Mouse (Mus musculus): ENCODE measurements around the gene Gm13306. TPM values are rescaled to one million over a fixed set of nuclear protein-coding genes. Genes with fewer than 3 reads are reported as not detected.
"Not testable (repeated sequence)": the region's sequence is repeated elsewhere in the genome, so short reads cannot be mapped to it uniquely, and the experiment has no call there.

Gene Gm13306
- 10 to 100 TPM in 1 of 2 experiments, not detected in 1; 11.4 TPM for total RNA-seq (2021)
- long read RNA-seq, experiment 1 = 0 reads
- long read RNA-seq, experiment 2, partial matches to known transcripts = 0 of 1 reads
- long read RNA-seq, experiment 2, other reads (novel, unspliced or antisense) = 0 of 1 reads

DNA sequence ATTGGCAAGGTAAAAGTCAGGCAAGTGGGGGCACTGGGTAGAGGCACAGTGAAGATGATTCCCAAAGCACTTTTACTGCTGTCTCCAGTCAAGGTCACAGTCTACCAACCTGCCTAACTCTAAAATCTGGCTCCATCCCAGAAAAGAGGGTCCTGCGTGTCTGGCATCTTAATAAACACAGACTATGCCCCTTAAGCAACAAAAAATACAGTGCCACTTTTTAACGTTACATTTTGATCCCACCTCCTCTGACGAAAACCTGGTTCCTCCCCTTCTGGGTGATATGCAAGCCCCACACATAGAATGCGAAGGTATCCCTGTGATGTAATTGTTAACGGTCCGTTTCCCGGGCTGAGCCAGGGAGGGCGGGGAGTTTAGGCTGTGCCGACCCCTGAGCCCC, at the start of gene Gm13306:
TSS of gene Gm13306 (plus strand) at position 301 of the 400 bp plus-strand sequence.
- DNase-seq (ENCODE audit: low spot score in 2 of 2) = not testable (repeated sequence)

DNA sequence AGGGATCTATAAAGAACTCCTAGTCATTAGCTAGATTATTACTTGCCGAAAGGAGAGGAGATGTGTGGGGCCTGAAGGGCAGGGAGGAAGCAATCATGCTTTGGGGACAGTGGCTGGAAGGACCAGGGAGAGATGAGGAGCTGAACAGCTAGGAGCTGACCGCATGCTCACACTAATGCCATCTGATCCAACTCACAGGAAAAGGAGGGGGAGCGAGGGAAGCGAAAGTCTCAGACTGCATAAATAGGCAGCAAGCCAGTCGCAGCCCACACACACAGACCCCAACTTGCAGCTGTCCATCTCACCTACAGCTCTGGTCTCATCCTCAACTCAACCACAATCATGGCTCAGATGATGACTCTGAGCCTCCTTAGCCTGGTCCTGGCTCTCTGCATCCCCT, 38.7 kb upstream of the Gm13306 start, which contains the start of gene Gm13304:
TSS of gene Gm13304 (plus strand) at position 301 of the 400 bp plus-strand sequence.
- DNase-seq (ENCODE audit: low spot score in 2 of 2) = not testable (repeated sequence)

DNA sequence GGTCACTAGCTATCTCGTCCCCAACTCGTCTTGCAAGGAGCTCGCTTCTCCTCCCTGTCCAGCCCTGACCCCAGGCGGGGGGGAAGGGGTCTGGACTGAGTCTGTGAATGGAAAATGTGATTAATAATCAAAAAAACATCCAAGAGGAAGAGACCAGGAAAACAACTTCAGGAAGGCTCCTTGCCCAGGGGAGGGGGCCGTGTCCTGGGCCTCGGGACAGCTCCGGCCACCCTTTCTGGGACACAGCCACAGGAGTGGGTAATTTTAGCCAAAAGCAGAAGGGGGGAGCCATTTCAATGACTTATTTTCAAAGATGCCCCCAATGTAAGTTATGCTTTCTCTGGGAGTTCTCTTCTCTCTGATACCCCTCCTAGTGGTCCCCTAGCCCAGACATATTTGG, 15.3 kb downstream of the Gm13306 start, which contains the start of gene Gm13305:
TSS of gene Gm13305 (minus strand) at position 101 of the 400 bp plus-strand sequence.
- not testable (repeated sequence) for DNase-seq (ENCODE audit: low spot score in 2 of 2)

DNA sequence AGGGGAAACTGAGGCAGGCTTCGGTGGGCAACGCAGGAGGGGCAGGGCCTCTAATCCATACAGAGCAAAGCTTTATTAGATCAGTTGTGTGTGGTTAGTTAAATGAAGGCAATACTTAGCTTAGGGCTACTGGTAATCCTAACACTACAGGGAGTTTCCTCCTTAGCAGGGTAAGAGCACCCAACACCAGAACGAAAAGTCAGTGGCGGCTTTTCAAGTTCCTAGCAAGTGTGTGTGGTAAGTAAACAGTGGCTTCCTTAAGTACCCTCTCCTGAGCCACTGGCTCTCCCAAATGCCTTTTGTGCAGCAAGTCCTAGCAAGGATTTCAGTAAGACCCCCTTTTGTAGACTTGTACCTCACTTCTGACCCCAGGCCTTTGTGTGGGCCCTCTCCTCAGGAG, 25.0 kb downstream of the Gm13306 start:
- DNase-seq (ENCODE audit: low spot score in 2 of 2) = not testable (repeated sequence)

DNA sequence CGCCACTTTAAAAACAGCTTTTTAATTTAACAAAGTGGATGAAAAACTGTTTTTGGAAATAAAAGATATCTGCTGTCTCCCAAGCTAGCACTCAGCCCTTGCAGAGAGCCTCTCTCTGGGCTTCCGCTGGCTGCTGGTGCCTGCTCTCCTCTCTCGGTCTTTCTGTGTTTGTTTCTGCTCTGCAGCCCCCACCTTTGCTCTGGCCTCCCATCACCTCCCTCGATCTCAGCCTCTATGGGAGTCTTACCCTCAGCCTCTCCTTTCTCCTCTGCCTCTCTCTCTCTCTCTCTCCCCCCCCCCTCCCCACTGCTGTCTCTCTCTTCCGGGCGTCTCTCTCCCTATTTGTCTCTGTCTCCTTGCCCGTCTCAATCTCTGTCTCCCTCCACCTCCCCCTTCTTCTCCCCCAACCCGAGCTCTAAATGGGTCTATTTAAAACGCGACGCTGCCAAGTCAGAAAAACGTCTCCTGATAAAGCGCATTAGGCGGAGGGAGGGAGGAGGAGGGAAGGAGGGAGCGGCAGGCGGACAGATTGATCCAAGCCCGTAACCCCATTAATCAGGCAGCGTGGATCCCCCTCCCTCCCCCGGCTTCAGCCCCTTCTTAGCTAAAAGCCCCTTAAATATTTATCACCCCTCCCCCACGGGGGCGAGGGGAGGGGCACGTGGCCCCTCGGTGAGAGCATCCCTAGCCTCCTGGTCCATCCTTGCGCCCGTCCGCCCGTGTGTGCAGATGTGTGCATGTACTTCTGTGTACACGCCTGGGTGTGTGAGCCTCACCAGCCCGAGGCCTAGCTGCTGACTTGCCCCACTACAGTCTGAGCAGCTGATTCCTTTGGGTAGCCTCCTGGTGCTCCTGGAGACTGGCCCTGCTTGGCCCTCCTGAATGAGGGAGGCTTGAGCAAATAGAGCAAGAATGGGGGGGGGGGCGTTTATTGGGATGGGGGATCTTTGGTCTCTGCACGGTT, 30.3 kb downstream of the Gm13306 start:
- not testable (repeated sequence) for DNase-seq (ENCODE audit: low spot score in 2 of 2)

DNA sequence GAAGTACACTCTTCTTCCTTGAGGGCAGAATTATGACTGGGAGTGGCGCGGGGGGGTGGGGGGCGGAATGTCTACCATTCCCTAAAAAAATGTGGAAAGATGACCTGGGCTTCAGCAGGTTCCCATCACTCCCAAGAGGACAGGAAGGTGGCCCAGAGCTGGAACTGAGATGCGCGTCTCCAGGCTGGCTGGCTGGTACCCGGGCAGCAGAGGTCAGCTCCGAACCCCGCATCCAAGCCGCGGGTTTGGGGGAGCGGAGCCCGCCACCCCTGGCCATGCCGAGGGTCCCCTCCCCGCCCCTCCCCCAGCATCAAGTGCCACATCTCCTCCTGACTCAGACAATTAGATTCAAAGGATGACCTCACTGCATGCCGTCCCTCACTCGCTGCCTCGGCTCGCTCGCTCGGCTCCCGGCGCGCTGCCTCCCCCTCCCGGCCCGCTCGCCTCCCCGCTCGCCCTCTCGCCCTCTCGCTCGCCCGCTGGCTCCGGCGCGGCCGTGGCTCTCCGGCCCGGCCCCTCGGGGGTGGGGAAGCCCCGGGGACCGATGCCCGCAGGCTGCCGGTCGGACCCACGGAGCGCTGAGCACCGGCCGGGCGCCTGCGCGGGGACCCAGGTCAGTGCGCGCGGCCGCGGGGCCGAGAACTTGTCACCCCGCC, 31.2 kb downstream of the Gm13306 start:
- DNase-seq (ENCODE audit: low spot score in 2 of 2) = not testable (repeated sequence)

DNA sequence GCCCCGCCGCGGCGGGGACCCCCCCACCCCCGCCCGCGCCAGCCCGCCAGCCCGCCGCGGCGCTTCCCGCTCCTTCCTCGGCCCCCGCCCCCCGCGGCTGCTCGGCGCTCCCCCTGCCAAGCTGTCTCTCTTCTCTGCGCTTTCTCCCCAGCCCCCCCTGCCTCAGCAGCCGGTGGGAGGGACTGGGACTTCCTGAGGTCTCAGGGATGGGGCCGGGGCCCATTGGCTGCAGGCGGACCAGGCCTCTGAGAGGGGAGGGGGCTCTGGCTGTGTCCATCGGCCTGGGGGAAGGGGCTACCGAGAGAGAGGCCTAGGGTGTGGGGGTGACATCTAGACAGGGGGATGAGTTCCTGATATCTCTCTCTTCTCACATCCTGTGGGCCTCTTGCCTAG, 31.7 kb downstream of the Gm13306 start:
- not testable (repeated sequence) for DNase-seq (ENCODE audit: low spot score in 2 of 2)

Other genes with a start within 250 kb of the Gm13306 start
- gene Gm21541, start 249.8 kb upstream of the Gm13306 start, total RNA-seq (2021) = not detected
- gene Gm20878, start 211.9 kb upstream of the Gm13306 start, total RNA-seq (2021) = 1 to 10 TPM; 4.6 to 6.3 TPM
- 1 to 10 TPM; 1.0 to 1.1 TPM for gene Fam205a4, start 187.4 kb upstream of the Gm13306 start, total RNA-seq (2021)
- gene Gm21093, start 118.7 kb upstream of the Gm13306 start, total RNA-seq (2021) = not detected
- not detected for gene Gm3893, start 62.2 kb upstream of the Gm13306 start, total RNA-seq (2021)
- 1 to 10 TPM; 2.0 to 5.4 TPM for gene Gm13304, start 38.6 kb upstream of the Gm13306 start, total RNA-seq (2021)
- 1 to 10 TPM in 1 of 2 experiments, not detected in 1; 1.6 TPM for gene Gm13305, start 15.2 kb downstream of the Gm13306 start, total RNA-seq (2021)
- gene Gm10600, start 87.2 kb downstream of the Gm13306 start, total RNA-seq (2021) = under 1 TPM; 0.35 to 0.73 TPM
- not detected for gene Ccl21b, start 102.3 kb downstream of the Gm13306 start, total RNA-seq (2021)
- gene Gm21953, start 140.8 kb downstream of the Gm13306 start, total RNA-seq (2021) = not detected
- gene Fam205a3, start 164.9 kb downstream of the Gm13306 start, total RNA-seq (2021) = not detected

Data from adrenal gland, adult 18-20 months (tissue).